Mouse (Mus musculus) megakaryocyte, embryonic 14.5 days (primary cell): ENCODE measurements around the gene Foxn3.

Experiments used
- FLI1 ChIP-seq: IDR thresholded peaks from 2 replicates; pipeline ENCODE4 v1.6.1; 2012; ENCODE audit warnings: low read length, inconsistent platforms, mixed read lengths
- GATA1 ChIP-seq: IDR thresholded peaks from 3 replicates; pipeline ENCODE4 v1.6.1; 2012; ENCODE audit warnings: mixed read lengths, low read length, inconsistent platforms, borderline replicate concordance

- TF ChIP-seq GATA1, result no peak
- TF ChIP-seq FLI1, result no peak
Observed at GRCm38 (mm10) chr12:99363024-99363423, 200.4 kb downstream of the Foxn3 start.
